Mouse (Mus musculus) layer of hippocampus, postnatal 36 days (tissue): Measurements from ENCODE around the gene Schip1. TPM values are rescaled to one million over a fixed set of nuclear protein-coding genes. Genes with fewer than 3 reads are reported as not detected.

Experiments
- DNase-seq, 2 experiments: peaks; one replicate each; pipeline ENCODE4 v3.0.0; 2022
- total RNA-seq, 2 experiments: library from RNA; stranded (reverse); gene quantifications; 2 replicates each; pipeline ENCODE4 v1.2.3; 2021

Schip1 gene
- total RNA-seq, 2 experiments from 2014 or later = 308 to 317 TPM

- no peak for DNase-seq
These were observed 414.7 kb downstream of the Schip1 start for GRCm38 (mm10) chr3:68479266-68479665.

GRCm38 (mm10) chr3:68483517-68483916, 418.9 kb downstream of the Schip1 start:
- DNase-seq = no peak

GRCm38 (mm10) chr3:68484021-68484420, 419.4 kb downstream of the Schip1 start:
- DNase-seq = no peak

- DNase-seq = no peak
These were observed 420.0 kb downstream of the Schip1 start for GRCm38 (mm10) chr3:68484561-68484960.

GRCm38 (mm10) chr3:68487621-68488020, 423.0 kb downstream of the Schip1 start:
- DNase-seq = no peak

GRCm38 (mm10) chr3:68488316-68488715, 423.7 kb downstream of the Schip1 start:
- DNase-seq = no peak

GRCm38 (mm10) chr3:68491516-68491915, 426.9 kb downstream of the Schip1 start:
- no peak for DNase-seq

- no peak for DNase-seq
These were observed 427.5 kb downstream of the Schip1 start for GRCm38 (mm10) chr3:68492066-68492465.

- DNase-seq = no peak
These were observed 427.9 kb downstream of the Schip1 start for GRCm38 (mm10) chr3:68492513-68492912.

GRCm38 (mm10) chr3:68493170-68493585, 428.6 kb downstream of the Schip1 start:
- no peak for DNase-seq

GRCm38 (mm10) chr3:68493586-68494295, 429.1 kb downstream of the Schip1 start:
- DNase-seq = peak; percentile 79 to 81

GRCm38 (mm10) chr3:68494296-68495095, 429.9 kb downstream of the Schip1 start:
- peak; percentile 43 to 51 for DNase-seq

GRCm38 (mm10) chr3:68495096-68495735, 430.6 kb downstream of the Schip1 start:
- DNase-seq = peak; percentile 64 to 66

- no peak for DNase-seq
These were observed 431.2 kb downstream of the Schip1 start for GRCm38 (mm10) chr3:68495736-68496242.

GRCm38 (mm10) chr3:68496513-68496912, 431.9 kb downstream of the Schip1 start:
- DNase-seq = no peak

- DNase-seq = no peak
These were observed 435.0 kb downstream of the Schip1 start for GRCm38 (mm10) chr3:68499532-68500152.

GRCm38 (mm10) chr3:68504838-68505237, 440.2 kb downstream of the Schip1 start:
- no peak for DNase-seq

- no peak for DNase-seq
These were observed 442.2 kb downstream of the Schip1 start for GRCm38 (mm10) chr3:68506769-68507318.

GRCm38 (mm10) chr3:68508629-68509028, 444.0 kb downstream of the Schip1 start:
- no peak for DNase-seq

GRCm38 (mm10) chr3:68510872-68511271, 446.3 kb downstream of the Schip1 start:
- DNase-seq = no peak

- DNase-seq = no peak
These were observed 447.1 kb downstream of the Schip1 start for GRCm38 (mm10) chr3:68511744-68512143.

GRCm38 (mm10) chr3:68512327-68512726, 447.7 kb downstream of the Schip1 start:
- DNase-seq = no peak
